Mouse (Mus musculus) liver, embryonic 15.5 days (tissue): Measurements from ENCODE around the gene Nat8f5. TPM values are rescaled to one million over a fixed set of nuclear protein-coding genes. Genes with fewer than 3 reads are reported as not detected.
"Not testable (repeated sequence)": the region's sequence is repeated elsewhere in the genome, so short reads cannot be mapped to it uniquely, and the experiment has no call there.

Experiments
- ATAC-seq: fragments of 200-750 bp; cut with Nextera tagmentation; 2 replicates; pipeline ENCODE4 v1.8.0; 2017; ENCODE audit warnings: moderate number of reproducible peaks, mild to moderate bottlenecking, moderate library complexity; ENCODE audit not compliant: insufficient read depth
- H3K27ac ChIP-seq: fragments of 300-500 bp; sonication (generic); replicated peaks from 2 replicates; pipeline ENCODE4 v1.5.1; 2015; ENCODE audit warnings: mild to moderate bottlenecking, inconsistent platforms
- H3K27me3 ChIP-seq: fragments of 300-500 bp; sonication (generic); 2 replicates; pipeline ENCODE4 v1.6.1; 2015; ENCODE audit warnings: mild to moderate bottlenecking, inconsistent platforms
- H3K36me3 ChIP-seq: fragments of 300-500 bp; sonication (generic); replicated peaks from 2 replicates; pipeline ENCODE4 v1.6.1; 2015; ENCODE audit warnings: moderate library complexity, mild to moderate bottlenecking, inconsistent platforms
- H3K4me1 ChIP-seq: fragments of 300-500 bp; sonication (generic); replicated peaks from 2 replicates; pipeline ENCODE4 v1.6.1; 2015; ENCODE audit warnings: inconsistent platforms
- H3K4me2 ChIP-seq: fragments of 300-500 bp; sonication (generic); 2 replicates; pipeline ENCODE4 v1.6.1; 2015; ENCODE audit warnings: moderate library complexity, mild to moderate bottlenecking, inconsistent platforms
- H3K4me3 ChIP-seq: fragments of 300-500 bp; sonication (generic); replicated peaks from 2 replicates; pipeline ENCODE4 v1.5.1; 2015; ENCODE audit warnings: mild to moderate bottlenecking, inconsistent platforms
- H3K9ac ChIP-seq: fragments of 300-500 bp; sonication (generic); 2 replicates; pipeline ENCODE4 v1.6.1; 2015; ENCODE audit warnings: moderate library complexity, mild to moderate bottlenecking, inconsistent platforms
- H3K9me3 ChIP-seq: fragments of 300-500 bp; sonication (generic); replicated peaks from 2 replicates; pipeline ENCODE4 v1.6.1; 2016; ENCODE audit warnings: inconsistent platforms
- WGBS: fragments of 180-500 bp; shearing (Covaris S2); methylation state at CpG from one replicate; pipeline ENCODE4 v1.1.7; 2015; ENCODE audit warnings: mixed read lengths; ENCODE audit not compliant: insufficient replicate concordance; 5-methylcytosine and 5-hydroxymethylcytosine counted together
- polyA plus RNA-seq: library from polyadenylated mRNA; unstranded; fragments of >200 nt; fragmentation: Nextera tagmentation; extraction: Ambion mirVana; gene quantifications from 2 replicates; pipeline ENCODE4 v1.2.1, GENCODE M21; 2015

Gene Nat8f5
- polyA plus RNA-seq, 1 experiment from 2014 or later, result not detected

DNA sequence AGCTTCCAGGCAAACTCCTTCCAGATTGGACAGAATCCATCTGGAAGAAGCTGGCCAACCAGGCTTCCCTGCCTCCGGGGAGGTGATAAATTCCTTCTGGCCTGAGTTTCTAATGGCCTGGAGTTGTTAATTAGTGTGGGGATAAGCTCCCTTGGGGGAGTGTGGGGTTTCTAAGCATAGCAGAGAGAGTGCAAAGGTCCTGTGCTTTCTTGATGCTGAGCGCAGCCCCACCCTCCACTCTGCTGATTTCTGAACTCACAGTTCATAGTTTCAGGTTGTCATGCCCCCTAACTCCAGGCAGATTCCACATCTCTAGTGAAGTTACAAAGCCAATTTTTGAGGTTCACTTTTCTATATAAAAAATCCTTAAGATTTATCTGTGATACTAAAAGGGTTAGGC is 14.3 kb upstream of the Nat8f5 start:
- not testable (repeated sequence) for H3K27ac ChIP-seq, ATAC-seq, H3K9me3 ChIP-seq, H3K4me2 ChIP-seq, H3K27me3 ChIP-seq, H3K9ac ChIP-seq, H3K4me3 ChIP-seq, H3K36me3 ChIP-seq, H3K4me1 ChIP-seq
- WGBS, result 63% methylated on average over 1 of the region's 2 CpGs

DNA sequence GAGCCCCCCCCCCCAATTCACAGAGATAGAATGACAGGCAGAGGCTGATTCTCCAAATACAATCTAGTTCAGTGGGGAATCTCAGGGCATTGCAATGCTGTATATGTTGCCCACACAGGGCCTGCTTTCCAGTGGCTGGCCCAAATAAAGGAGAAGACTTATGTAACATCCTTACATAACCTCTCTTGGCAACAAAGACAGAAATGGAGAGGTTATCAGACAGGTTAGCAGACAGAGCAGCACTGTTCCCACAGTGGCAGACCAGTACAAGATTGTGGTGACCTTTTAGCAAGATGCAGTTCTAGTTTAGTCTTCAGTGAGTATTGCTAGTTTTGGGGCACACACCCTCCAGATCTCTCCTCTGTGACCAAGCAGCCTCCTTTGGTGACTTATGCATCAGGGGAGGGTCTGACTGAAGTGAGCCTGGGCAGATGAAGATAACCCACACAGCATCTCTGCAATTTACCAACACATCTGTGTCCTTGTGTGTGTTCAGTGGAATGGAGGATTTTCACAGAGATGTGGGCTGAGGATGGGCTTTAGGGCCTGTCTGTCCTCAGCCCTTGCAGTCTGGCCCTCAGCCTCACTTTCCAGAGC is 13.8 kb upstream of the Nat8f5 start:
- not testable (repeated sequence) for H3K27ac ChIP-seq, ATAC-seq, H3K9ac ChIP-seq, H3K27me3 ChIP-seq, H3K4me3 ChIP-seq, H3K4me1 ChIP-seq, H3K9me3 ChIP-seq, H3K36me3 ChIP-seq, H3K4me2 ChIP-seq

DNA sequence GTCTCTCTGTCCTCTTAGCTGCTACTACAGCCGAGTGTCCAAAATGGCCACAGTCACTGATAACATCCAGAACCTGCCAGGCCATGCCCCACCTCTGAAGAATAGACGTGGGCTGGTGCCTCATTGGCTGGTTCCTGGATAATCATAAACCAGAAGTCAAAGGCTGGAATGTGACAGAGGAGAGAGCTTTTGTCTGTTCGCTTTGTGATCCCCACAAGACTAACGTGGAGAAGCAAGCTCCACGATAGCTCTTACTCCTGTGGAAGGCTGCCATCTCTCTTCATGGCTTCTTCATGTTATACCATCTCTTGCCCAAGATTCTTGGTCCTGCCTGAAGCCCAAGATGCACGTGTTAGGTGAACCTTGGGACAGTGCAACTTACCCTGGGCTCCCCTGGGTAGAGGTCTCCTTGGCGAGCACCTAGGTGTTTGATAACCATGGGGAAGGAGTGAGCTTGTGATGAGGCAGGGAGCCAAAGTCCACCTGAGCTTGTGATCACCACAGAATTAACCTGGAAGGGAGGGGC is 11.1 kb upstream of the Nat8f5 start, which contains the start of gene Nat8:
TSS of gene Nat8 (minus strand) at position 287 of the 526 bp plus-strand sequence.
- WGBS, result 45% methylated on average over 7 of the region's 7 CpGs
- no peak within 1 kb of the TSS for H3K27ac ChIP-seq
- ATAC-seq, result no peak
- no peaks in the 10 kb centered on the region for H3K9me3 ChIP-seq
- no peak within 1 kb of the TSS for H3K4me3 ChIP-seq
- no peak within 1 kb of the TSS for H3K9ac ChIP-seq
- H3K27me3 ChIP-seq, result no peaks in the 10 kb centered on the region
- no peaks in the 10 kb centered on the region for H3K4me1 ChIP-seq
- H3K36me3 ChIP-seq, result no peaks in the 10 kb centered on the region
- H3K4me2 ChIP-seq, result no peak within 1 kb of the TSS

DNA sequence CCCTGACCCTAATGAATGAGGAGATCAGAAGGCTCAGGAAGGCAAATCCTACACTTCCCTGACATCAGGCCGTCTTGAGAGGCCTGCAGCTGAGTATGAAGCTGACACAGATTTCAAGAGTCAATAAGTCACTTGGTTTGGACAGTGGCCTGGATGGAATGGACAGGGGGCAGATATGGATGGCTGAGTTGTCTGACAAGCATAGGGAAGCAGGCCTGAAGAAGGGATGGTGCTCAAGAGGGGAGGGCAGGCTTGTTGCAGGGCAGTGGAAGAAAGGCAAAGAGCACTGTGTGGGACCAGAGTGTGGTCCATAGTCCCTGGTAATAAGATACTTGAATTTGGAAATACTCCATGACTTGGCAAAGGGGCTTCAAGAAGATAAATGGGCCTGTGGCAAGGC is 8.7 kb upstream of the Nat8f5 start:
- no peaks in the 10 kb centered on the region for H3K36me3 ChIP-seq
- H3K27me3 ChIP-seq, result no peaks in the 10 kb centered on the region
- H3K4me1 ChIP-seq, result no peaks in the 10 kb centered on the region
- H3K9ac ChIP-seq, result no peak overlapping the region
- H3K4me2 ChIP-seq, result no peak overlapping the region
- H3K9me3 ChIP-seq, result no peaks in the 10 kb centered on the region
- H3K27ac ChIP-seq, result no peak overlapping the region
- WGBS, result 28% methylated on average over 1 of the region's 1 CpGs
- ATAC-seq, result no peak
- no peak overlapping the region for H3K4me3 ChIP-seq

DNA sequence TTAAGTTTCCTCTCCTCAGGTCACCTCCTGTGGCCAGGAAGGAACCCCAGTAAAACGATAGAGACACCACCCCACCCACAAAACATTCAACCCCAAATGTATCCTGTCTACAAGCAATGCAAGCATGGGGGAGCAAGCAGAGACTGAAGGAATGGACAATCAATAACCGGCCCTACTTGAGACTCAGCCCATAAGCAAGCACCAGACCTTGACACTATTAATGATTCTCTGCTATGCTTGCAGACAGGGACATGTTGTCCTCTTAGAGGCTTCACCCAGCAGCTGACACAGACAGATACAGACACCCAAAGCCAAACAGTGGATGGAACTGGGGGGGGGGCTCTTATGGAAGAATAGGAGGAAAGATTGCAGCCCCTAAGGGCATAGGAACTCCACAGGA is 5.1 kb upstream of the Nat8f5 start:
- H3K27ac ChIP-seq, result no peak overlapping the region
- H3K4me3 ChIP-seq, result no peak overlapping the region
- H3K4me1 ChIP-seq, result no peaks in the 10 kb centered on the region
- ATAC-seq, result no peak
- 62% methylated on average over 2 of the region's 2 CpGs for WGBS
- no peaks in the 10 kb centered on the region for H3K36me3 ChIP-seq
- H3K9ac ChIP-seq, result no peak overlapping the region
- H3K27me3 ChIP-seq, result no peaks in the 10 kb centered on the region
- H3K9me3 ChIP-seq, result no peaks in the 10 kb centered on the region
- no peak overlapping the region for H3K4me2 ChIP-seq

DNA sequence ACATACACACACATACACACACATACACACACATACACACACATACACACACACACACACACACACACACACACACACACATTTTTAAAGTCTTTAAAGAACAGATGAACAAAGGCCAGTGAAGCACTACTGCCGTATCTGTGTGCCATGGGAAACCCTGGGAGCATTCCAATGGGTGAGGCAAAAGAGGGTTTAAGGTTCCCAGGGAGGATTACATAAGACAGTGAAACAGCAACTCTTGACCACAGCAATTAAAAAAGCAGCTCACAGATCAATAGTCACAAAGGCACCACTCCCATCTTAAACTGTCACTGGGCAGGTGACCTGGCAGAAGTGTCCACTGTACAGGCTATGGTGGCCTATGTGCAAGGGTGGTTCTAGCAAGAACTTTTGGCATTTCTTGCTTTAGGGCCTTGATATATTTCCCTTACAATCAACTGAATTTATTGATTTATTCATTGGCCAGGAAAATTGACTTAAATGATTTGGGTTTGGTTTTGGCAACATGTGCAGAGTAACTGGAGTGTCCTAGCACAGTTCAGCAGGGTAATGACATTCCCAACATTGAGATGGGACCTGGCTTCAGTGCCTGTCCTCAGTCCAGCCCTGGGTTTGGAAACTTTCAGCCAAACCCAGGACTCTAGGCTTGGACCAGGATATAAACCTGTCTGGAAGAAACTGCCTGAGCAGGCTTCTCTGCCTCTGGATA is 2.8 kb upstream of the Nat8f5 start:
- H3K36me3 ChIP-seq, result no peaks in the 10 kb centered on the region
- no peaks in the 10 kb centered on the region for H3K9me3 ChIP-seq
- H3K27me3 ChIP-seq, result no peaks in the 10 kb centered on the region
- no peak overlapping the region for H3K9ac ChIP-seq
- H3K4me3 ChIP-seq, result no peak overlapping the region
- H3K4me2 ChIP-seq, result no peak overlapping the region
- ATAC-seq, result no peak
- H3K4me1 ChIP-seq, result no peaks in the 10 kb centered on the region
- H3K27ac ChIP-seq, result no peak overlapping the region
- 59% methylated on average over 1 of the region's 1 CpGs for WGBS

DNA sequence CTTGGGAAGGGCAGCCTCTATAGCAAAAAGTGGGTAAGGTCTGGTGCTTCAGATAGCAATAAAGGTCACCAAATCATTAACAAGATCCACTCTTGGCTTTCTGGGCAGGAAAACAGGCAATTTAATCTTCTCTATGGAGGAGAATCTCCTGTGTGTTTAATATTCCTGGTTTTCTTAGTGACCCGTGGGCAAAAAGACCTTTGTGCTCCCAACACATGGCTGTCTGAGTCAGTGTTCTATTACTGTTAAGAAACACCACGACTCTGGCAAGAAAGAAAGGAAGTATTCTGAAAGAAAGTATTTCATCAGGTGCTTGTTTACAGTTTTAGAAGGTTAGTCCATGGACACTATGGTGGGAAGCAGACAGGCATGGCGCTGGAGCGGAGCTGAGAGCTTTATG is 1.5 kb upstream of the Nat8f5 start:
- Histone ChIP-seq H3K4me1 (no peaks in the 10 kb centered on the region), H3K9me3 (no peaks in the 10 kb centered on the region), H3K36me3 (no peaks in the 10 kb centered on the region), H3K4me3 (no peak overlapping the region), H3K27me3 (no peaks in the 10 kb centered on the region), H3K9ac (no peak overlapping the region), H3K27ac (no peak overlapping the region), H3K4me2 (no peak overlapping the region)
- no peak for ATAC-seq
- WGBS, result 64% methylated on average over 4 of the region's 4 CpGs

DNA sequence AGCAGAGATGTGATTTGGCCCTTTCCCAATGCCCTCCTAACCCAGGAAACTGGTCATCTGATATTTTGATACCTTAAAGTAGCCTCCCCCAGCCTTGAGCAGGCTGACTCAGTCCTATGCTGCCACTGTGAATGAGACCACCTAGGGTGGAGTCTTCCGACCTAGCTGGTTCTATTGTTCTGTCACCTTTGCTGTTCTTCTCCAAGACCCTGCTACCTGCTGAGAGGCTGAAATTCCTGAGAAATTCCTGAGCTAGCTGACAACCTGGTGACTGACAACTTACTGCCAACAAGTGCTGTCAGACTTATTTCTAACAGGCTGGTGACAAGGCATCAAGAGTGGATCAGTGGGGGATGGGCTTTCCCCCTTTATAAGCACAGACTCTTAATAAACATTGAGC is 2.4 kb downstream of the Nat8f5 start:
- ATAC-seq, result no peak

DNA sequence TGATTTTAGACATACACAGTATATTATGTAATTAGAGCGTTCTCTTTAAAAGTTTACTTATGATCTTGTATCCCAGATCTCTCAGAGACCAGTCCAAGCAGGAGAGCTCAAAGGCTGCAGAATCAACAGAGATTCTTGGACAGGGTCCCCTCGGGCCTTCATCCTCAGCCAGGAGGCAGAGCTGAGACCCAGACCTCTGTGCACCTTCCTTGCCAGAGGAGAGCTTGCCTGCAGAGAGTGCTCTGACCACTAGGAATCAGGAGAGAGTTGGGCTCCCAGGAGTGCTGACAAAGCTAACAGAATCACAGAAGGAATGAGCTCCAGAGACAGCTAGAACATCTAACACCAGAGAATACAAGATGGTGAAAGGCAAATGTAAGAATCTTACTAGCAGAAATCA is 7.4 kb downstream of the Nat8f5 start:
- 51% methylated on average over 2 of the region's 2 CpGs for WGBS
- Histone ChIP-seq H3K4me2 (no peak overlapping the region), H3K27ac (no peak overlapping the region), H3K4me1 (no peaks in the 10 kb centered on the region), H3K9ac (no peak overlapping the region), H3K36me3 (no peaks in the 10 kb centered on the region), H3K27me3 (no peaks in the 10 kb centered on the region), H3K9me3 (no peaks in the 10 kb centered on the region), H3K4me3 (no peak overlapping the region)
- no peak for ATAC-seq

More for the DNA sequence above, 2.4 kb downstream of the Nat8f5 start:
- no peaks in the 10 kb centered on the region for H3K27me3 ChIP-seq
- WGBS, result 29% methylated on average over 1 of the region's 1 CpGs
- no peaks in the 10 kb centered on the region for H3K4me1 ChIP-seq
- H3K36me3 ChIP-seq, result no peaks in the 10 kb centered on the region
- no peak overlapping the region for H3K9ac ChIP-seq
- H3K4me2 ChIP-seq, result no peak overlapping the region
- H3K27ac ChIP-seq, result no peak overlapping the region
- H3K9me3 ChIP-seq, result no peaks in the 10 kb centered on the region
- no peak overlapping the region for H3K4me3 ChIP-seq

DNA sequence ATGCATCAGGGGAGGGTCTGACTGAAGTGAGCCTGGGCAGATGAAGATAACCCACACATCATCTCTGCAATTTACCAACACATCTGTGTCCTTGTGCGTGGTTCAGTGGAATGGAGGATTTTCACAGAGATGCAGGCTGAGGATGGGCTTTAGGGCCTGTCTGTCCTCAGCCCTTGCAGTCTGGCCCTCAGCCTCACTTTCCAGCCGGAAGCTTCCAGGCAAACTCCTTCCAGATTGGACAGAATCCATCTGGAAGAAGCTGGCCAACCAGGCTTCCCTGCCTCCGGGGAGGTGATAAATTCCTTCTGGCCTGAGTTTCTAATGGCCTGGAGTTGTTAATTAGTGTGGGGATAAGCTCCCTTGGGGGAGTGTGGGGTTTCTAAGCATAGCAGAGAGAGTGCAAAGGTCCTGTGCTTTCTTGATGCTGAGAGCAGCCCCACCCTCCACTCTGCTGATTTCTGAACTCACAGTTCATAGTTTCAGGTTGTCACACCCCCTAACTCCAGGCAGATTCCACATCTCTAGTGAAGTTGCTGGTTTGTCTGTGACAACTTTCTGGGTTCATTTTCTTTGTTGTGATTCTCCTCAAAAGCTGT is 9.7 kb downstream of the Nat8f5 start:
- not testable (repeated sequence) for H3K9ac ChIP-seq, H3K27me3 ChIP-seq, H3K36me3 ChIP-seq, H3K4me1 ChIP-seq, H3K4me2 ChIP-seq, H3K9me3 ChIP-seq, H3K4me3 ChIP-seq, H3K27ac ChIP-seq, ATAC-seq
- 40% methylated on average over 3 of the region's 3 CpGs for WGBS

DNA sequence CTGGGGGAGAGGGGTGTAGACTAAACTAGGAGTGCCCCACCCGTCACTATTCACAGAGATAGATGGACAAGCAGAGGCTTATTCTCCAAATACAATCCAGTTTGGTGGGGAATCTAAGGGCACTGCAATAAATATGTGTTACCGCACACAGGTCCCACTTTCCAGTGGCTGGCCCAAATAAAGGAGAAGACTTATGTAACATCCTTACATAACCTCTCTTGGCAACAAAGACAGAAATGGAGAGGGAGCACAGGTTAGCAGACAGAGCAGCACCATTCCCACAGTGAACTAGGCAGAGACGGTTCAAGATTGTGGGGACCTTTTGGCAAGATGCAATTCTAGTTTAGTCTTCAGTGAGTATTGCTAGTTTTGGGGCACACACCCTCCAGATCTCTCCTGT is 10.3 kb downstream of the Nat8f5 start:
- H3K4me1 ChIP-seq, H3K9ac ChIP-seq, ATAC-seq, H3K4me2 ChIP-seq, H3K36me3 ChIP-seq, H3K27ac ChIP-seq, H3K27me3 ChIP-seq, H3K9me3 ChIP-seq, H3K4me3 ChIP-seq: not testable (repeated sequence)
- WGBS, result 64% methylated on average over 3 of the region's 3 CpGs
